Mouse (Mus musculus) MEL (cell line): ENCODE measurements around the gene Zfpl1. TPM values are rescaled to one million over a fixed set of nuclear protein-coding genes. Genes with fewer than 3 reads are reported as not detected.

Experiments used
- BHLHE40 ChIP-seq: IDR thresholded peaks from 2 replicates; pipeline ENCODE4 v1.6.1; 2012; ENCODE audit warnings: low read depth, mild to moderate bottlenecking, inconsistent platforms, low read length, improper control_type of control experiment, borderline replicate concordance
- CHD2 ChIP-seq: IDR thresholded peaks from 2 replicates; pipeline ENCODE4 v1.6.1; 2011; ENCODE audit warnings: low read length, improper control_type of control experiment
- CTCF ChIP-seq, 3 experiments: IDR thresholded peaks in 2 of 3; conservative IDR thresholded peaks in 1 of 3; 2 replicates each; pipeline ENCODE4 v1.5.1; 2011 to 2012; ENCODE audit warnings: low read length in 3 of 3, low read depth in 2 of 3, mild to moderate bottlenecking in 2 of 3, improper control_type of control experiment in 1 of 3, inconsistent platforms in 1 of 3, mixed read lengths in 1 of 3, moderate library complexity in 1 of 3; ENCODE audit not compliant: control insufficient read depth in 1 of 3, insufficient read depth in 1 of 3, poor library complexity in 1 of 3, severe bottlenecking in 1 of 3
- ETS1 ChIP-seq: IDR thresholded peaks from 2 replicates; pipeline ENCODE4 v1.6.1; 2012; ENCODE audit warnings: low read depth, mild to moderate bottlenecking, inconsistent platforms, low read length, improper control_type of control experiment, moderate library complexity
- GATA1 ChIP-seq: IDR thresholded peaks from 2 replicates; pipeline ENCODE4 v1.6.1; 2011; ENCODE audit warnings: low read depth, low read length, improper control_type of control experiment
- KAT2A ChIP-seq: conservative IDR thresholded peaks from 2 replicates; pipeline ENCODE4 v1.6.1; 2012; ENCODE audit warnings: low read depth, low read length, improper control_type of control experiment, inconsistent platforms
- MAX ChIP-seq: IDR thresholded peaks from 2 replicates; pipeline ENCODE4 v1.6.1; 2011; ENCODE audit warnings: low read length, improper control_type of control experiment
- MAZ ChIP-seq: IDR thresholded peaks from 2 replicates; pipeline ENCODE4 v1.6.1; 2012; ENCODE audit warnings: low read depth, mild to moderate bottlenecking, inconsistent platforms, low read length, improper control_type of control experiment
- MXI1 ChIP-seq: IDR thresholded peaks from 2 replicates; pipeline ENCODE4 v1.6.1; 2011; ENCODE audit warnings: mild to moderate bottlenecking, low read depth, low read length, improper control_type of control experiment
- MYC ChIP-seq: IDR thresholded peaks from 2 replicates; pipeline ENCODE4 v1.6.1; 2011; ENCODE audit warnings: low read depth, mild to moderate bottlenecking, low read length, improper control_type of control experiment, moderate library complexity
- NELFE ChIP-seq: IDR thresholded peaks from 2 replicates; pipeline ENCODE4 v1.6.1; 2011; ENCODE audit warnings: low read depth, low read length, improper control_type of control experiment
- NRF1 ChIP-seq: IDR thresholded peaks from 2 replicates; pipeline ENCODE4 v1.6.1; 2014; ENCODE audit warnings: low read depth, mild to moderate bottlenecking, inconsistent platforms, low read length, improper control_type of control experiment, moderate library complexity; ENCODE audit not compliant: poor library complexity, insufficient read depth, severe bottlenecking
- POLR2A ChIP-seq, 2 experiments: IDR thresholded peaks; 2 replicates each; pipeline ENCODE4 v1.6.1; 2011 to 2012; ENCODE audit warnings: low read length in 2 of 2, mild to moderate bottlenecking in 2 of 2, control low read depth in 1 of 2, improper control_type of control experiment in 1 of 2, low read depth in 1 of 2, moderate library complexity in 1 of 2; ENCODE audit not compliant: control insufficient read depth in 1 of 2, insufficient read depth in 1 of 2, poor library complexity in 1 of 2
- POLR2AphosphoS5 ChIP-seq: IDR thresholded peaks from 2 replicates; pipeline ENCODE4 v1.6.1; 2012; ENCODE audit warnings: low read depth, borderline replicate concordance, mild to moderate bottlenecking, inconsistent platforms, low read length, moderate library complexity, mixed read lengths
- RCOR1 ChIP-seq: IDR thresholded peaks from 2 replicates; pipeline ENCODE4 v1.6.1; 2012; ENCODE audit warnings: low read depth, mild to moderate bottlenecking, inconsistent platforms, low read length, improper control_type of control experiment
- SMC3 ChIP-seq: IDR thresholded peaks from 2 replicates; pipeline ENCODE4 v1.6.1; 2011; ENCODE audit warnings: low read depth, low read length, improper control_type of control experiment
- TCF12 ChIP-seq: IDR thresholded peaks from 2 replicates; pipeline ENCODE4 v1.6.1; 2014; ENCODE audit warnings: low read depth, mild to moderate bottlenecking, inconsistent platforms, low read length, improper control_type of control experiment, moderate library complexity
- UBTF ChIP-seq: IDR thresholded peaks from 2 replicates; pipeline ENCODE4 v1.6.1; 2012; ENCODE audit warnings: low read depth, mild to moderate bottlenecking, inconsistent platforms, low read length, improper control_type of control experiment, moderate library complexity, borderline replicate concordance; ENCODE audit not compliant: insufficient read depth
- USF1 ChIP-seq: IDR thresholded peaks from 2 replicates; pipeline ENCODE4 v1.6.1; 2014; ENCODE audit warnings: low read depth, mild to moderate bottlenecking, inconsistent platforms, low read length, improper control_type of control experiment, moderate library complexity
- USF2 ChIP-seq, 2 experiments: IDR thresholded peaks; 2 replicates each; pipeline ENCODE4 v1.6.1; 2011 to 2012; ENCODE audit warnings: improper control_type of control experiment in 2 of 2, low read length in 2 of 2, borderline replicate concordance in 1 of 2, inconsistent platforms in 1 of 2, low read depth in 1 of 2, mild to moderate bottlenecking in 1 of 2; ENCODE audit not compliant: insufficient read depth in 1 of 2
- ZC3H11A ChIP-seq: IDR thresholded peaks from 2 replicates; pipeline ENCODE4 v1.6.1; 2012; ENCODE audit warnings: low read depth, mild to moderate bottlenecking, inconsistent platforms, low read length, improper control_type of control experiment
- ZNF384 ChIP-seq: IDR thresholded peaks from 2 replicates; pipeline ENCODE4 v1.6.1; 2012; ENCODE audit warnings: low read depth, mild to moderate bottlenecking, inconsistent platforms, low read length, improper control_type of control experiment
- polyA plus RNA-seq, 2 experiments: library from polyadenylated mRNA; stranded (reverse) in 1 of 2; unstranded in 1 of 2; fragments of >175 nt in 1 of 2; fragments of >200 nt in 1 of 2; gene quantifications; 2 replicates each; pipeline versions ENCODE4 v1.2.1 to v1.2.4; 2012; ENCODE audit warnings: low replicate concordance in 2 of 2, low read depth in 1 of 2; ENCODE audit not compliant: insufficient read length in 2 of 2, insufficient read depth in 1 of 2, missing spikeins in 1 of 2
- total RNA-seq: library from RNA; depleted of rRNA; stranded (reverse); fragments of 300-350 nt; gene quantifications from 2 replicates; pipeline ENCODE4 v1.2.3, GENCODE M21; 2012

Zfpl1 gene
- total and polyA plus RNA-seq, 3 experiments: 40.1 to 56.4 TPM; not detected in 1

DNA sequence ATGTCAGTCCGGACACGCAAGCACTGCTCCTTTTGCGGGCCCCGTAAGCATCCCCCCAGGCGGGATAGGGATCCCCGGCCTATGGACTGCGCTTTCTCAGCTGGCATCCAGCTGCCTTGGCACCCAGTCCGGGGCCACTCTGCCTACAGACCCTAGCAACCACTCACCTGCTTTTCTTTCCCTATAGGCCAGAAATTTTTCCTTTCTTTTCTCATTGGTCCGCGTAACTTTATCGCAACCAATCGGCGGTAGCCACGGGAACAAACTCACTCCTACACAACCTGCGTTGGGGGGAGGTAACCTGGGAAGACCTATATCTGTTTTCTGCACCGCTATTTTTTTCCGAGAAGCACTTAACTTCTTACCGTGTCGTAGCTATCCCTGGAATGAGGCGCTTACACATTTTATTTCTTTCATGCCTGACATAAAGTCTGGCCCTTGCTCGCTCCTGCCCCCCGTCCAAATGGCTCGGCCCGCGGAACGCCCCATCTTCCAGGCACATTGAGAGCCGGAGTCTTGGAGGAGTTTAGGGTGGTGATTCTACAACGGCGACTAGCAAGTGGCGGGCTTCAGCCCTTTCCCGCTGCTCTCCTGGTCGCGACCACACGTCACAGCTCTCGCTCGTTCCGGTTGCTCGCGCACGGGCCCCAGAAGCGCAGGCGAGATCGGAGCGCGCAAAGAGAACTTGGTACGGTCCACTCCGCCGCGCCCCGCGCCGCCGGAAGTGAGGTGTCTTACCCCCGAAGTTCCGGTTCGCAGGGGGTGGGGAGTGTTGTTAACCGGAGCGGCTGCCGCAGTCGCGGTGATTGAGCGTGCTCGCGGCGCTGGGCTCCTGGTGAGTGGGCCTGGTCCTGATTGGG lies 38.2 kb downstream of the Zfpl1 start, which contains the start of gene Syvn1 (continued):
- TF ChIP-seq POLR2AphosphoS5 (no peak; the same call in 1 of the 2 replicates), CHD2 (peak; percentile 95), MXI1 (peak; percentile 79), CTCF (IDR thresholded peaks at IDR 0.05 in 2 of 3, conservative IDR thresholded peaks at IDR 0.05 in 1 of 3; ENCODE audit: control insufficient read depth in 1 of 3, insufficient read depth in 1 of 3, low read depth in 2 of 3, low read length in 3 of 3, poor library complexity in 1 of 3, severe bottlenecking in 1 of 3) (no peak), RCOR1 (no peak), POLR2A (IDR thresholded peaks at IDR 0.05; ENCODE audit: control insufficient read depth in 1 of 2, insufficient read depth in 1 of 2, low read depth in 1 of 2, low read length in 2 of 2, poor library complexity in 1 of 2) (peak; percentile 73 to 86), USF2 (IDR thresholded peaks at IDR 0.05; ENCODE audit: borderline replicate concordance in 1 of 2, insufficient read depth in 1 of 2, low read depth in 1 of 2, low read length in 2 of 2) (no peak), SMC3 (no peak), TCF12 (peak; percentile 53), BHLHE40 (0 out of 2 replicates have a peak, but pooled peaks have one; percentile 10), USF1 (no peak; the same call in 1 of the 2 replicates), MYC (0 out of 2 replicates have a peak, but pooled peaks have one; percentile 18), ZC3H11A (no peak), GATA1 (no peak), ZNF384 (peak; percentile 69), NRF1 (peak; percentile 52), UBTF (no peak), MAX (peak; percentile 50; the same call in 1 of the 2 replicates), NELFE (peak; percentile 63), ETS1 (peak; percentile 84), MAZ (peak; percentile 92), KAT2A (peak; percentile 36; the same call in 1 of the 2 replicates)
